Mouse (Mus musculus) lung, postnatal 10 days (tissue): ENCODE measurements around the gene Stxbp1.

Source experiments
- DNase-seq: peaks from one replicate; pipeline ENCODE4 v3.0.0; 2021

The Stxbp1 gene

GRCm38 (mm10) chr2:32846805-32847467, at the start of gene Stxbp1:
Gene Stxbp1 (minus strand): TSS chr2:32847245.
- peak; percentile 94 for DNase-seq

- no peak for DNase-seq
These were observed 49.6 kb upstream of the Stxbp1 start for GRCm38 (mm10) chr2:32896507-32897147.

GRCm38 (mm10) chr2:32895606-32896106, 48.6 kb upstream of the Stxbp1 start:
- DNase-seq = peak; percentile 58

- DNase-seq = no peak
These were observed 47.1 kb upstream of the Stxbp1 start for GRCm38 (mm10) chr2:32894097-32894496.

- no peak for DNase-seq
These were observed 45.4 kb upstream of the Stxbp1 start for GRCm38 (mm10) chr2:32892490-32892889.

- DNase-seq = no peak
These were observed 44.2 kb upstream of the Stxbp1 start for GRCm38 (mm10) chr2:32891278-32891677.

- DNase-seq = no peak
These were observed 43.2 kb upstream of the Stxbp1 start for GRCm38 (mm10) chr2:32890280-32890679.

- no peak for DNase-seq
These were observed 41.5 kb upstream of the Stxbp1 start for GRCm38 (mm10) chr2:32888551-32888950.

- peak; percentile 50 for DNase-seq
These were observed 41.0 kb upstream of the Stxbp1 start for GRCm38 (mm10) chr2:32888029-32888428.

GRCm38 (mm10) chr2:32884745-32885144, 37.7 kb upstream of the Stxbp1 start:
- DNase-seq = peak; percentile 45

- peak; percentile 74 for DNase-seq
These were observed 35.4 kb upstream of the Stxbp1 start for GRCm38 (mm10) chr2:32882283-32883043.

GRCm38 (mm10) chr2:32881723-32882122, 34.7 kb upstream of the Stxbp1 start:
- DNase-seq = peak; percentile 96

GRCm38 (mm10) chr2:32881054-32881453, 34.0 kb upstream of the Stxbp1 start:
- no peak for DNase-seq

- DNase-seq = no peak
These were observed 32.5 kb upstream of the Stxbp1 start for GRCm38 (mm10) chr2:32879593-32879992.

- peak; percentile 57 for DNase-seq
These were observed 31.4 kb upstream of the Stxbp1 start for GRCm38 (mm10) chr2:32878396-32878795.

- peak; percentile 83 for DNase-seq
These were observed 30.8 kb upstream of the Stxbp1 start for GRCm38 (mm10) chr2:32877761-32878393.

GRCm38 (mm10) chr2:32877303-32877702, 30.3 kb upstream of the Stxbp1 start:
- DNase-seq = no peak

GRCm38 (mm10) chr2:32876490-32877302, 29.7 kb upstream of the Stxbp1 start:
- DNase-seq = peak; percentile 46

- DNase-seq = peak; percentile 94
These were observed 28.8 kb upstream of the Stxbp1 start, which contains the start of gene Fam129b for GRCm38 (mm10) chr2:32875675-32876489. Gene Fam129b (plus strand): TSS chr2:32876114.

GRCm38 (mm10) chr2:32874951-32875674, 28.1 kb upstream of the Stxbp1 start:
- DNase-seq = peak; percentile 53
